ENCODE assay signal across 8 mouse cellular contexts in the genomic region with DNA sequence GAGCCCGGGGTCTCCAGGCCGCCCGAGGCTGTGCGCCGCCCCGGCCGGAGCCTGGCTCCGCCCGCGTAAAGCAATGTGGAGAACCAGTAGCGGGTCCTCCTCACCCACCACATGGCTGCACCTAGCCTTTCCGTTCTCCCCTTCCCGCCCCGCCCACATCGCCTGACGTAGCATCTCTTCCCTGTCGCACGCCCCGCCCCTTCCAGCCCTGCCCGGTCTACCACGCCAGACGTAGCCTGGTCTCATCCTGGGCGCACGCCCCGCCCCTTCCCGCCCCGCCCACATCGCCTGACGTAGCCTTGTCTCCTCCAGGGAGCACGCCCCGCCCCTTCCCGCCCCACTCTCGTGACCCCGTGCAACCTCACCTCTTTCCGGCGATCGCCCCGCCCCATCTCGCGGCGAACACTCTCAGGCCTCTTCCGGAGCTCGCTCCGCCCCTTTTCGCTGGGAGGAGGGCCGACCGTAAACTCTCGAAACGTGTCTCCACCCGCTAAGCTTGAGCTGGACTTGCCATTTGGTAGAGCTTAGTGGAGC. TPM values are rescaled to one million over a fixed set of nuclear protein-coding genes. Genes with fewer than 3 reads are reported as not detected.
A peak's percentile ranks its signal among the peaks of the same experiment; 100 is the strongest.
DNase-seq lines count a peak whose midpoint lies in the region; ATAC-seq lines count a peak whose summit lies in the region.

A gene (plus strand): TSS at position 439 of the 534 bp plus-strand sequence.

- peaks cover 16% of the 10 kb centered on the region for H3K4me1 ChIP-seq in heart, embryonic 10.5 days
- H3K4me1 ChIP-seq in kidney, embryonic 15.5 days, result peaks cover 19% of the 10 kb centered on the region

- no peaks in the 10 kb centered on the region for H3K9me3 ChIP-seq in heart, embryonic 10.5 days
- H3K9me3 ChIP-seq in kidney, embryonic 15.5 days (replicated peaks), result no peaks in the 10 kb centered on the region

- peak; percentile 96 to 97 for DNase-seq in B cell, adult 2 months
- DNase-seq in brain, adult 2 months (ENCODE audit: low read depth, low spot score), result peak; percentile 100
- DNase-seq in heart, embryonic 10.5 days (ENCODE audit: low spot score), result peak; percentile 100
- peak; percentile 100 for DNase-seq in liver
- peak; percentile 98 to 99 for DNase-seq in spleen, postnatal 4 days (ENCODE audit: low spot score in 2 of 2)

- peak within 1 kb of the TSS; percentile 92 for H3K27ac ChIP-seq in heart, embryonic 10.5 days
- peak within 1 kb of the TSS; percentile 97 for H3K27ac ChIP-seq in kidney, embryonic 15.5 days

- no peaks in the 10 kb centered on the region for H3K27me3 ChIP-seq in heart, embryonic 10.5 days (ENCODE audit: insufficient read depth, poor library complexity, severe bottlenecking)
- no peaks in the 10 kb centered on the region for H3K27me3 ChIP-seq in kidney, embryonic 15.5 days

- WGBS in heart, embryonic 10.5 days, result under 1% methylated on average over 46 of the region's 50 CpGs
- WGBS in kidney, embryonic 15.5 days, result 1% methylated on average over 45 of the region's 50 CpGs

- H3K36me3 ChIP-seq in heart, embryonic 10.5 days, result no peaks in the 10 kb centered on the region
- H3K36me3 ChIP-seq in kidney, embryonic 15.5 days, result peaks cover 6% of the 10 kb centered on the region

- peak; percentile 86 for ATAC-seq in erythroblast, adult 5-6 weeks (replicated peaks; ENCODE audit: low FRiP score, poor library complexity, severe bottlenecking)
- peak; percentile 96 for ATAC-seq in kidney, embryonic 15.5 days (replicated peaks; ENCODE audit: low FRiP score)
- ATAC-seq in monocyte, adult 5-6 weeks (replicated peaks; ENCODE audit: insufficient number of reproducible peaks, low FRiP score, low TSS enrichment, poor library complexity, severe bottlenecking), result peak; percentile 80

- peak within 1 kb of the TSS; percentile 79 for H3K4me2 ChIP-seq in kidney, embryonic 15.5 days

- peak within 1 kb of the TSS; percentile 82 for H3K9ac ChIP-seq in kidney, embryonic 15.5 days

- H3K4me3 ChIP-seq in heart, embryonic 10.5 days, result peak within 1 kb of the TSS; percentile 90
- peak within 1 kb of the TSS; percentile 89 for H3K4me3 ChIP-seq in kidney, embryonic 15.5 days (replicated peaks)

RNA-seq across cellular contexts. Expression of the gene that starts here (rescaled TPM):
- total RNA-seq in erythroblast, adult 5-6 weeks (2015; ENCODE audit: low replicate concordance), result 1.0 and 2.5 TPM in 2 replicates
- 22.2 and 23.6 TPM in 2 replicates for total RNA-seq in erythroblast, adult 5-6 weeks (2017; ENCODE audit: low replicate concordance)
- polyA plus RNA-seq in heart, embryonic 10.5 days (2016; fragmentation: Nextera tagmentation; extraction: Ambion mirVana), result 35.2 and 36.2 TPM in 2 replicates
- 38.7 and 48.0 TPM in 2 replicates for polyA plus RNA-seq in kidney, embryonic 15.5 days (2015; fragmentation: Nextera tagmentation; extraction: Ambion mirVana)
- 105 to 136 TPM (median 120 TPM) in 3 replicates for total RNA-seq in monocyte, adult 5-6 weeks (2017)

Comparison
In these comparisons a context has a peak if more than half of its experiments do, and no peak if none do; other contexts are left out.
1. Peak in every context shown above with its lines: DNase-seq, ATAC-seq, H3K4me3 ChIP-seq and H3K27ac ChIP-seq.